Mouse (Mus musculus) heart, adult 11 months (tissue): ENCODE results near the gene Ubald2.
"Not testable (repeated sequence)": the region's sequence is repeated elsewhere in the genome, so short reads cannot be mapped to it uniquely, and the experiment has no call there.

Source experiments
- DNase-seq: peaks from one replicate; pipeline ENCODE4 v3.0.0; 2022

The Ubald2 gene

DNA sequence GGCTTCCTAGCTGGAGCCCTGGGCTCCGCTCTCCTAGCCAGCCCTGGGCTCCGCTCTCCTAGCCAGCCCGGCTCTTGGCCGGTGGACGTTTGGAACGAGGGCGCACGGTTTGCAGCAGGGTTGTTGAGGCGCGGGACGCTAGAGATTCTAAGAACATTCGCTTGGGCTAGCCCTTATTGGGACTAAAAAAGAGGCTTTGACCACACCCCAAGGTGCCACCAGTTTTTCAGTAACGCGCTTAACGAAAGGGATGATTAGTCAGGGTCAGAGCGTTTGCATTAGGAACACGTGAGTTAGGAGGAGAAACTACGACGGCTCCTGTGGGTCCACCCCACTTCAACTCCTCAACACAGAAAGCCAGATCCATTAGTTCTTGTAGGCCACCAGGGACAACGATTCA, 32.2 kb downstream of the Ubald2 start, which contains the start of gene Qrich2:
TSS of gene Qrich2 (minus strand) at position 101 of the 400 bp plus-strand sequence.
- no peak for DNase-seq

GRCm38 (mm10) chr11:116468338-116468737, 34.4 kb downstream of the Ubald2 start:
- not testable (repeated sequence) for DNase-seq

DNA sequence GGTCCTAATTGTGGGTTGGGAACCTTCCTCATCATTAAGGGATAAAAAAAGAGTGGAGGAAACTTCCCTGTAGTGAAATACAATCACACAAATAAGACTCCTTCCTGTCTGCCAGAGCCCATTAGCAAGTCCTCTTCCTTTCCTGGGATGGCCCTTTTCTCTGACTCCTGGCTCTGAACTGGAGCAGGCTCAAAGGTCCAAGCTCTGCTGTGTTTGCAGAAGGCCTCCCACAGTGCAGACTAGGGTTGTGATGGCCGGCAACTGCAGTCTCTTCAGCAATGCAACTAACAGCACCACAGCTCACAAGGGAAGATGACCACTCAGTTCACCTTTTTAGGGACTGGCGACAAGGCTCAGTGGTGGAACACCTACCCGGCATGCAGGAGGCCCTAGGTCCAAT, 36.4 kb downstream of the Ubald2 start:
- DNase-seq: no peak

- no peak for DNase-seq
Measured at GRCm38 (mm10) chr11:116470896-116471295, 37.0 kb downstream of the Ubald2 start.

- DNase-seq: peak; percentile 93
Measured at GRCm38 (mm10) chr11:116472275-116472674, 38.4 kb downstream of the Ubald2 start.

GRCm38 (mm10) chr11:116476041-116476440, 42.1 kb downstream of the Ubald2 start:
- peak; percentile 92 for DNase-seq

- peak; percentile 86 for DNase-seq
Measured at GRCm38 (mm10) chr11:116476696-116477095, 42.8 kb downstream of the Ubald2 start.

- no peak for DNase-seq
Measured at GRCm38 (mm10) chr11:116477160-116477759, 43.4 kb downstream of the Ubald2 start.

- peak; percentile 83 for DNase-seq
Measured at GRCm38 (mm10) chr11:116478978-116479377, 45.1 kb downstream of the Ubald2 start.

GRCm38 (mm10) chr11:116479832-116480231, 45.9 kb downstream of the Ubald2 start:
- peak; percentile 90 for DNase-seq

DNA sequence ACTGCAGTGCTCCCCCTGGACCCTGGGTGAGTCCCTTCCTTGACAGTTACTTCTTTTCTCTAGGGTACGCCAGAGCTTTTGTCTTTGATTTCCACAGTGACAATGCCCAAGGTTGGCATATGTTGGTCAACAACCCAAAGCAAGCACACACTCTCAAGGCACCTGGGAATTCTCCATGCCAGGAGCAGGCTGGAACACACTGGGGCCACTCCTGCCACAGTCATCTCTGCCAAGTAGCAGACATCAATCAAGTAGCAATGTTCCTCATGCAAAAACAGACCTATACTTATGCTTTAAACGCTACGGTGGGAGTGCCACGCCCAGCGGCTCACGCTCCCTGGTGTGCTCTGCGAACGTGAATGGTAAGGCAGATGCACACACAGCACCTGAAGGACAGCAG, 47.1 kb downstream of the Ubald2 start:
- DNase-seq: peak; percentile 83

GRCm38 (mm10) chr11:116481776-116482175, 47.9 kb downstream of the Ubald2 start:
- no peak for DNase-seq

DNA sequence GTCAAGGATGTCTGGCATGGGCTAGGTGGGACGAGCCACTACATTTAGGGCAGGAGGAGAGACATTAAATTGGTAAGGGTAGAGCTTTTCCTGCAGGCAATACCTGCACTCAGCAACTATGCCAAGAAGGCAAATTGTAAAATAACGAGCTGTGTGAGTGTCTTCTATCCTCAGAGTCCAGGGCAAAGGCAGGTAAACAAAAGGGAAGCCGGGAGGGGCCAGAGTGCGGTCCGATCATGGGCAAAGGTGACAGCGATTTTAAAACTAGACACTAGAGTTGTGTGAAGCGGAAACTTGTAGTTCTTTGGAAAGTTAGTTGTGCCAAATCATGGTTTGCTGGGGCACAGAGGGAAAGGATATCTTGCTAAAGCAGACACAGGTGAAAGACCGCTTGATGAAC, 50.4 kb downstream of the Ubald2 start:
- no peak for DNase-seq

GRCm38 (mm10) chr11:116488207-116488606, 54.3 kb downstream of the Ubald2 start:
- no peak for DNase-seq
